Mouse (Mus musculus) frontal cortex, adult (tissue): ENCODE results near the gene Galnt10.

Experiments
- ATAC-seq: cut with Nextera tagmentation; 2 replicates; pipeline ENCODE4 v1.9.2; 2017; ENCODE audit warnings: mild to moderate bottlenecking, moderate library complexity, mixed read lengths; ENCODE audit not compliant: low TSS enrichment

Gene Galnt10

GRCm38 (mm10) chr11:57658751-57659150, 13.5 kb downstream of the Galnt10 start:
- no peak for ATAC-seq

DNA sequence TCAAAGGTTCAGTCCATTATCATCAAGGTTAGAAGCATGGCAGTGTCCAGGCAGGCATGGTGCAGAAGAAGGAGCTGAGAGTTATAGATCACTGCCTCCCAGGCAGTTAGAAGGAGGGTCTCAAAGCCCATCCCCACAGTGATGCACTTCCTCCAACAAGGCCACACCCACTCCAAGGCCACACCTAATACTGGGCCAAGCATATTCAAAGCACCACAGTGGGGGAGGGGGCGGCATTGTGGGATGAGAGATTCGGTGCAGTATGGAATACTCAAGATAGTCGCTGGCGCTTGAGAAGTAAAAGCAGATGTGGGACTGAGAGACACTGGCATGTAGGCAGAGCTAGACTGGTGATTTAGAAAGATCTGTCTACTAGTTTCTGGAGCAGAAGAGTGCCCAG, 14.9 kb downstream of the Galnt10 start:
- ATAC-seq: no peak

DNA sequence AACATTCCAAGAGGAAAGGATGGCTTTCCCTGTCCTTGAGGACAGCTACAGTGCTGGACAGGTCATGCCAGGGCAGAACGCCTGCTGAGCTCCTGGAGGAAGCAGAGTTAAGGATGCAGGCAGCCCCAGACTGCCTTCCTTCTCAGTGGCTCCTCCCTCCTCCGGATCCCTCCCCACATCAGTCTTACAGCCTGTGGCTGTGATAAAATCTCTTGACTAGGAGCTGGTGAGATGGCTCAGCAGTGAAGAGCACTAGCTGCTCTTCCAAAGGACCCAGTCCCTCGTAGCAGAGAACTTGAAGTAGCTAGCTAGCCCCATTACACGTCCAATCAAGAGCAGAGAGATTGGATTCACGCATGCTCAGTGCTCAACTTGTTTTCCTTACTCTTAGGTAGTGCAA, 15.6 kb downstream of the Galnt10 start:
- ATAC-seq: no peak

DNA sequence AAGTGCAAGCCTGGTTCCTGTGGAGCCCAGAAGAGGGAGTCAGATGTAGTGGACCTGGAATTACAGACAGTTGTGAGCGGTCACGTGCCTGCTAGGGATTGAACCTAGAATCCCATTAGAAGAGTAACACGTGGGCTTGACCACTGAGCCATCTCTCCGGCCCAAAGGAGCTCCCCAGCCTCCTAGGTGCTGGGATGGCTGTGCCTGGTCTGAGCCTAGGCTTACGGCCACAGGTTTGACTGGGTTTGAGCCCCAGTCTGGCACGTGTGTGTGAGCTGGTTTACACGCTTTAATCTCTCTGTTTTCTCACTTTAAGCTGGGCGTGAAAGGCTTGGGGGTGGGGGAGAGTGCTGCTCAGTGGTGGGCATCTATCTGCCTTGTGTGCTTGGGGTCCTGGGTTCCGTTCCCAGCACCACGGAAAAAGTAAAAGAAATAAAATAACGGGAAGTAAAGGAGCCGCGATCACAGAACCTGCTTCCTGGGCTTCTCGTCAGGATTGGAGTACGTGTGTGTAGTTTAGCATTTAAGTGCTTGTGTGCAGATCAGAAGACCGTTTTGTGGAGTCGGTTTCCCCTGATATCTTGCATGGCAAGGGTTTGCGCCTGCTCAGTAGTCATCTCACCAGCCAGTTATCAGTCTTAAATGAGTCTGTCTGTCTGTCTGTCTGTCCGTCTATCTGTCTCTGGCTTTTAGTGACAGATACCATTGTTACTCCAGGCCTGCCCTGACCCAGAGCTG, 16.4 kb downstream of the Galnt10 start:
- no peak for ATAC-seq

GRCm38 (mm10) chr11:57662231-57662630, 17.0 kb downstream of the Galnt10 start:
- no peak for ATAC-seq

DNA sequence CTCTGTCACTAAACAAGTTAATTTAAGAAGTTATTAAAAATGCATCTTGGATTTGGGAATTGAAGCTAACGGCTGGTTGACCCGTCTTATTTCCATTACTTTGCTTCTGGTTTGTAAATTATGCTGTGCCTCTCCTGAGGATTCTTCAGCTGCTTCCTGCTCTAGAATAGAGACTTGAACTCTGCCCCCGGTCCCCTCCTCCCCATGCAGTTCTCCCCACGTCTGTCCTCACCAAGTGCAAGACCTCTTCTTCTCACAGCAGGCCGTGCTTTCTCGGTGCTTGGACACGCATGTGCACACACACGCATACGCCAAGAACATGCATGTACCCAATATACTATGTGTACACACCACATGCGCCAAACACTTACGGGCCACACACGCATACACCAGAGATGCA, 18.0 kb downstream of the Galnt10 start:
- no peak for ATAC-seq

DNA sequence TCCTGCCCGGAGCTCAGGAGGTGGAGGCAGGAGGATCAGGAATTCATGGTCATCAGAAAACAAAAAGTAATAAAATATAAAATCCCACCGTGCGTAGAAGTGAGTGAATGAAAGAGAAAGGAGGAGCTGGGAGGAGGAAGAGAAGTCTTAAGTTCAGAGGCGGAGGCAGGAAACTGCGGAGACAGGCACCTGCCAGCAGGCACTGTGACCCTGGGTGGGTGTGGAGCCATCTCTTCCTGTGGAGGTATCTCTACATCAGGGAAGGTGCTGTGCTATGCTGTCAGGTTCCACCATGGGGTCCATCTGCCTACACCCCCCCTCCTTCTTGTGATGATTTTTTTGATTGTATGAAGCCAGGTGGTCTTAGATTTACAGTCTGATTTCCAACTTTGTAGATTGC, 19.5 kb downstream of the Galnt10 start:
- ATAC-seq: no peak

DNA sequence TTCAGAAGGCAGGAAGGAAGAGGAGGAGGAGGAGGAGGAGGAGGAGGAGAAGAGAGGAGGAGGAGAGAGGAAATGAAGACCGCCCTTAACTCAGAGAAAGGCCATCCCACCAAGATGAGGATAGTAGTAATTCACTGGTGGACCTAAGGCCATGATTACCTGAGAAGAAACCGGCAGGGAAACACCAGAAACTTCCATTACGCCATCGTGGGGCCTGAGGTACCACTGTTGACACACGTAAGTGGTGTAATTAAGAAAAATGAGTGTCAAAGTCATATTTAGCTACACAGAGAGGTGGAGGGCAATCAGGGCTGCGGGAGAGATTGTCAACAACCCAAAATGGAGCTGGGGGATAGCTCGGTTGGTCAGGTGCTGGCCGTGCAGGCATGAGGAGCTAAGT, 23.0 kb downstream of the Galnt10 start:
- ATAC-seq: no peak

GRCm38 (mm10) chr11:57669522-57669921, 24.3 kb downstream of the Galnt10 start:
- ATAC-seq: no peak

- ATAC-seq: no peak
These were observed 26.0 kb downstream of the Galnt10 start for GRCm38 (mm10) chr11:57671120-57671697.

DNA sequence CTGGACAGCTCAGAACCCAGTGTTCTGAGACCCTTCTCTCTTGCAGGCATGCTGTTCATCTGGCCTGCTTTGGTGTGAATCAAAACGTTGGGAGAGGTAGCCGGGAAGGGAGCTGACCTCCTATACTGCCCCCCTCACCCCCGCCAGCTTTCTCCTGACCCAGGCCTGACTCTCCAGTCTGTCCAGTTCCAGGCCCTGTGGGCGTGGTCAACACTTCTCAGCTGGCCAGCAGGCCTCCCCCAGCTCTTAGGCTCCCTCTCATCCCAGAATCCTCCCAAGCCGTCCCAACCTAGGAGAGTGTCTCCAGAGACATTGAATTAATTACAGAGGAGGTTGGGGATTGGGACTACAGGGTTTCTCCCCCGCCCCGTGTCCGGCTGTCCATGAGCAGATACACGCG, 26.6 kb downstream of the Galnt10 start:
- no peak for ATAC-seq

- no peak for ATAC-seq
These were observed 27.8 kb downstream of the Galnt10 start for GRCm38 (mm10) chr11:57672995-57673394.

GRCm38 (mm10) chr11:57673977-57674687, 28.9 kb downstream of the Galnt10 start:
- ATAC-seq: peak; percentile 87

DNA sequence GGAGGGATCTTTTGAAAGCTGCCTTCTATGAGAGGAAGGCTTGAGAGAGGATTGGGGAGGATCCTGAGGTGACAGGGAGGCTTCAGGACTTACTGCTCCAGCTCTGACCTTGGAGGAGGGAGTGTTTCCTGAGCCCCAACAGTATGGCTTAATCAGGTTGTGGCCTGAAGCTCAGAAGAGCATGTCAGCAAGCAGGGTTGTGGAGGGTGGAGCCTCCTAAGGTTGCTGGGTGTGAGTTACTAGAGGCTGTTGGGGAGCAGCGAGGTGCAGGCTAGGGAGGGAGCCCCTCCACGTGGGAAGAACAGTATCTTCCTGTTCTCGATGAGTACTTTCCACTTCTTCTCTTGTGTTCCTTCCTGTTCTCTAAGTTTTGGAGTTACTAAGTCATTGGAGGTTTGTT, 32.0 kb downstream of the Galnt10 start:
- no peak for ATAC-seq

GRCm38 (mm10) chr11:57682589-57682988, 37.3 kb downstream of the Galnt10 start:
- no peak for ATAC-seq

DNA sequence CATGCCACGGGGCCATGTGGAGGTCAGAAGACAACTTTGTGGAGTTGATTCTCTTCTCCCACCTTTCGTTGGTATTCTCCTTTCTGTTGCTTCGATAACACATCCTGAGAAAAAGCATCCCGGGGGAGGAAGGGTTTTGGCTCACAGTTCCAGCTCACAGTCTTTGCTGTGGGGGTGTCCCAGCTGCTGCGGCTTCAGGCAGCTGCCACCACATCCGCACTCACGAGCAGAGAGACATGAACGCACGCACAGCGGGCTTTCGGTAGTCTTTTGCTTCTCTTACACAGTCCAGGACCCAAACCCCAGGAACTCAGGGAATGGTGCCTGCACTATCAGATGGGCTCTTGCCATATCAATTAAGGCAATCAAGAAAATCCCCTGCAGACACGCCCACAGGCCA, 37.9 kb downstream of the Galnt10 start:
- ATAC-seq: peak; percentile 20; the same call in 1 of the 2 replicates

GRCm38 (mm10) chr11:57683931-57684330, 38.7 kb downstream of the Galnt10 start:
- no peak for ATAC-seq

- no peak for ATAC-seq
These were observed 39.6 kb downstream of the Galnt10 start for GRCm38 (mm10) chr11:57684891-57685290.

GRCm38 (mm10) chr11:57685689-57686454, 40.6 kb downstream of the Galnt10 start:
- ATAC-seq: no peak

DNA sequence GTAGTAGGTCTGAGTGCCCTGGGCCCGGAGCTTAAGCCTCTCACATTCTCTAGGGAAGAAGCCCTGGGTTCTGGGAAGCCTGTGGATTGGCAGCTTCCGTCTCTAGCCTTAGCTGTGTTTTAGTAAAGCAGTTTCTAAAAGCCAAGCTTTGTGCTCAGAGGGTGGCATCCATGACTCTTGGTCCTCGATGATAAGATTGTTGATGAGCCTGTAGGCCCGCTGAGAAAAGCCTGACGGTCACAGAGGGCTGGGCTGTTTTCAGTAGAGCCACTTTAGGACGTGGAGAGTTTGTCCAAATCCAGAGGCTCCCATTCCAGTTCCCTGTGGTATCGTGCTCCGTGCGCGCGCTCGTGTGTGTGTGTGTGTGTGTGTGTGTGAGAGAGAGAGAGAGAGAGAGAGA, 41.6 kb downstream of the Galnt10 start:
- no peak for ATAC-seq

DNA sequence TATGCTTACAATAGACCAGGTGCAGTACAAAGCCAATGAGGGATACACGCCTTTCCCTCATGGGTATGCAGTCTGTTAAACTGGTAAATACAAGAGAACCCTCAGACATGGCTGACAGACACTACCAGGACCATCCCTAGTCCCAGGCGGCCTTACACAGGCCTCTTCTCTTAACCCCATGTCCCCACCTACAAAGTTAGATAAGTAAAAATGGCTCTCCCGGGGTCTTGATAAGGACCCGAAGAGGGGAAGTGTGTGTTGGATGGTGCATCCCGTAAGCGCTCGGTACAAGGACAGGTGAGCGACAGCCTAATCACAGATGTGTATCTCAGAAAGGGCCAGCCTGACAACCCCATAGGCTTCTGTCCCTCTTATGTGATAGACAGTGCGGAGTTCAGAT, 42.0 kb downstream of the Galnt10 start:
- ATAC-seq: no peak

DNA sequence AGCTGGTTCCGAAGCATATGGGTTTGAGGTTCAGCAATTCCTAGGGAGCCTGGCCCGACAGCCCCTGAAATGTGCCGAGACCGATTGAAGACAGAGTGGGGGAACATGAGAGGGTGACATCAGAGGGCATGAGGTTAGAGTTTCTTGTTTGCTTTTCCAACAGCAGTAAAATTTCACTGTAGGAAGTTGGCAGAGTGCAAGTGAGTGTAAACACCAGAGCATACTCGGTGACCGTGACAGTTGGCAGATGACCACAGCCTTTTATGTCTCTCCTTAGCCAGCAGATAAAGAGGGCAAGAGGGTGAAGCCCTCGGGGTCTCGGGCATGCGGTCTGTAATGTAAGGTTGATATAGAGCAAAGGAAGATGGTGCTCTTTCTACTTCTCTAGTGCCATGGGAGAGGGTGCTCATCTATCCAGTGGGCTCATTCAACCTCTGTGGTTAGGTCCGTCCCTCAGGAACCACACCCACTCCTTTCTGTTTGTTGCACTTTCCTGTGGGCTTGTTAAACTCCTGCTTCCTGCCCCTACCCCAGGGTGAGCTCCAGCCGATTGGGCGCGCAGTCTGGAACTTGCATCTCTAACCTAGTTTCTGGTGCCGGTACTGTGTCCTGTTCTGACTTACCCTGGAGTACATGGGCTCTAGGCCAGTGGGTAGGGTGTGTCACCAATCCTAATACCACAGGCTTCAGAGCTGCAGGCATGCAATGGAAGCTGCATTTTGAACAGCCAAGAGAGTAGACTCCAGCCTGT, 43.1 kb downstream of the Galnt10 start:
- no peak for ATAC-seq
